Mouse (Mus musculus) lung, adult 2 months (tissue): ENCODE data around the gene Atcay.

ENCODE experiments used
- CTCF ChIP-seq: fragments of 200-500 bp; IDR thresholded peaks from 2 replicates; pipeline ENCODE4 v1.5.1; 2011; ENCODE audit warnings: mild to moderate bottlenecking, low read length, control low read depth; ENCODE audit not compliant: insufficient read depth
- POLR2A ChIP-seq: fragments of 200-500 bp; IDR thresholded peaks from 2 replicates; pipeline ENCODE4 v1.6.1; 2011; ENCODE audit warnings: low read depth, mild to moderate bottlenecking, control low read depth, low read length, borderline replicate concordance; ENCODE audit errors: extremely low read depth

DNA sequence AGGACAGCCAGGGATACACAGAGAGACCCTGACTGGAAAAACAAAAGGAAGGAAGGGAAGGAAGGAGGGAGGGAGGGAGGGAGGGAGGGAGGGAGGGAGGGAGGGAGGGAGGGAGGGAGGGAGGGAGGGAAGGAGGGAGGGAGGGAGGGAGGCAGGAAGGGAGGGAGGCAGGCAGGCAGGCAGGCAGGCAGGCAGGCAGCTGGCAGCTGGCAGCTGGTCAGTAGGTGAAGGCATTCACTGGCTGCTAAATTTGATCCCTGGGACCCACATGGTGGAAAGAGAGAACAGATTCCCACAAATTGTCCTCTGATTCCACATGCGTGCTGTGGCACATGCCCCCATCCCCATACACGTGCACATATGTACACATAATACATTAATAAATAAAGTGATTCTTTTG lies 8.0 kb upstream of the Atcay start:
- TF ChIP-seq CTCF (no peak), POLR2A (no peak)
